Mouse (Mus musculus): ENCODE results near the gene Zfp108.
A peak's percentile ranks its signal among the peaks of the same experiment; 100 is the strongest.
"Not testable (repeated sequence)": the region's sequence is repeated elsewhere in the genome, so short reads cannot be mapped to it uniquely, and the experiment has no call there.

Gene Zfp108

GRCm38 (mm10) chr7:24254633-24255474 is at the start of gene Zfp108:
Zfp108 (plus strand) TSS chr7:24254794.
- DNase-seq = peak; percentile 89 to 90

GRCm38 (mm10) chr7:24207488-24208261 is 46.9 kb upstream of the Zfp108 start:
- peak; percentile 74 to 76 for DNase-seq

GRCm38 (mm10) chr7:24208282-24208886 is 46.2 kb upstream of the Zfp108 start:
- DNase-seq = no peak

- DNase-seq = no peak
Observed at GRCm38 (mm10) chr7:24210296-24210695, 44.3 kb upstream of the Zfp108 start.

- DNase-seq = no peak
Observed at GRCm38 (mm10) chr7:24211343-24211742, 43.3 kb upstream of the Zfp108 start, which contains the start of gene Zfp111. Zfp111 (minus strand) TSS chr7:24211443.

GRCm38 (mm10) chr7:24237040-24237791 is 17.4 kb upstream of the Zfp108 start, which contains the start of gene Zfp109:
Zfp109 (minus strand) TSS chr7:24237560.
- peak; percentile 52 to 68 for DNase-seq

- no peak for DNase-seq
Observed at GRCm38 (mm10) chr7:24253779-24254615, 597 bp upstream of the Zfp108 start.

GRCm38 (mm10) chr7:24259306-24259999 is 4.9 kb downstream of the Zfp108 start:
- DNase-seq = no peak

GRCm38 (mm10) chr7:24260000-24260312 is 5.4 kb downstream of the Zfp108 start:
- DNase-seq = no peak

- DNase-seq = no peak
Observed at GRCm38 (mm10) chr7:24268176-24269155, 13.9 kb downstream of the Zfp108 start.

GRCm38 (mm10) chr7:24269256-24269655 is 14.7 kb downstream of the Zfp108 start:
- no peak for DNase-seq

GRCm38 (mm10) chr7:24269667-24270287 is 15.2 kb downstream of the Zfp108 start:
- DNase-seq = no peak

- DNase-seq = peak; percentile 83 to 84
Observed at GRCm38 (mm10) chr7:24270288-24270672, 15.7 kb downstream of the Zfp108 start, which contains the start of gene Zfp93. Zfp93 (plus strand) TSS chr7:24270420.

GRCm38 (mm10) chr7:24271191-24271590 is 16.6 kb downstream of the Zfp108 start:
- DNase-seq = no peak

- peak; percentile 15 to 18 for DNase-seq
Observed at GRCm38 (mm10) chr7:24274456-24274855, 19.9 kb downstream of the Zfp108 start.

- DNase-seq = not testable (repeated sequence)
Observed at GRCm38 (mm10) chr7:24278771-24279170, 24.2 kb downstream of the Zfp108 start.

GRCm38 (mm10) chr7:24280031-24280857 is 25.6 kb downstream of the Zfp108 start:
- DNase-seq = no peak

GRCm38 (mm10) chr7:24280858-24281145 is 26.2 kb downstream of the Zfp108 start:
- DNase-seq = peak; percentile 13 to 38

- DNase-seq = no peak
Observed at GRCm38 (mm10) chr7:24286090-24286489, 31.5 kb downstream of the Zfp108 start.
